ENCODE assay signal across 8 mouse cellular contexts in genomic region chr1:195091699-195092219, GRCm38 (mm10). TPM values are rescaled to one million over a fixed set of nuclear protein-coding genes. Genes with fewer than 3 reads are reported as not detected.
DNase-seq lines count a peak whose midpoint lies in the region; ATAC-seq and TF ChIP-seq lines count a peak whose summit lies in the region.

No protein-coding gene starts in this region.

- no peak for TF ChIP-seq EP300 in lung, postnatal 0 days (IDR thresholded peaks at IDR 0.05)

- DNase-seq in lung, postnatal 0 days (ENCODE audit: low spot score): no peak
- no peak for DNase-seq in lung, postnatal 4 days
- DNase-seq in liver: peak; percentile 85
- no peak for DNase-seq in cerebellum, adult 9-11 months
- DNase-seq in kidney, postnatal 36 days: no peak
- no peak for DNase-seq in left cerebral cortex, postnatal 14 days (ENCODE audit: low spot score in 2 of 2)

- no peak for TF ChIP-seq CTCF in lung, postnatal 0 days (IDR thresholded peaks at IDR 0.05)
- no peak for TF ChIP-seq CTCF in small intestine, adult 2 months (IDR thresholded peaks at IDR 0.05; ENCODE audit: extremely low read depth, insufficient read length, insufficient replicate concordance, low read depth, low read length)

- H3K27me3 ChIP-seq in lung, postnatal 0 days (replicated peaks; ENCODE audit: insufficient read depth, low read length): no peaks in the 10 kb centered on the region
- H3K27me3 ChIP-seq in small intestine, adult 2 months (ENCODE audit: control insufficient read depth, insufficient read depth, low read length): no peaks in the 10 kb centered on the region

- ATAC-seq in lung, postnatal 0 days: peak; percentile 87
- peak; percentile 92 for ATAC-seq in erythroid progenitor cell, adult 5-6 weeks (replicated peaks; ENCODE audit: low FRiP score, poor library complexity, severe bottlenecking)

- no peaks in the 10 kb centered on the region for H3K9me3 ChIP-seq in lung, postnatal 0 days (ENCODE audit: low read length)

- peak overlapping the region; percentile 84 for H3K27ac ChIP-seq in lung, postnatal 0 days (ENCODE audit: low read length)
- peak overlapping the region; percentile 83 for H3K27ac ChIP-seq in small intestine, adult 2 months (ENCODE audit: insufficient read depth, low read depth, low read length)

- no peaks in the 10 kb centered on the region for H3K4me1 ChIP-seq in lung, postnatal 0 days (ENCODE audit: insufficient read depth, low read depth, low read length)
- H3K4me1 ChIP-seq in small intestine, adult 2 months (ENCODE audit: control insufficient read depth, insufficient read depth, insufficient read length, low read length): peaks cover 9% of the 10 kb centered on the region; the same call in 1 of the 2 replicates

- 0 out of 2 replicates have a peak, but pooled peaks have one; percentile 18 for TF ChIP-seq POLR2A in small intestine, adult 2 months (IDR thresholded peaks at IDR 0.05; ENCODE audit: low read depth, low read length)

- 16% methylated on average over 11 of the region's 11 CpGs for WGBS in lung, postnatal 0 days
- WGBS in small intestine, adult 2 months: 13% methylated on average over 11 of the region's 11 CpGs

- peak overlapping the region; percentile 42 for H3K4me3 ChIP-seq in lung, postnatal 0 days (ENCODE audit: low read depth, low read length)
- peak overlapping the region; percentile 64 for H3K4me3 ChIP-seq in small intestine, adult 2 months (ENCODE audit: low read depth, low read length)

- no peaks in the 10 kb centered on the region for H3K36me3 ChIP-seq in lung, postnatal 0 days (ENCODE audit: insufficient read depth, low read length)
- no peaks in the 10 kb centered on the region for H3K36me3 ChIP-seq in small intestine, adult 2 months (ENCODE audit: control insufficient read depth, insufficient read depth, low read length)

- intact Hi-C loops in left cerebral cortex, postnatal 14 days (cut with DNase I): no loop called here

- peak overlapping the region; percentile 59 for H3K4me2 ChIP-seq in lung, postnatal 0 days (replicated peaks; ENCODE audit: low read depth, low read length)

- peak overlapping the region; percentile 27 for H3K9ac ChIP-seq in lung, postnatal 0 days (replicated peaks; ENCODE audit: low read depth)

RNA-seq across cellular contexts. Expression of gene Cd46, which starts 0.3 kb away (rescaled TPM):
- 0.95 and 1.6 TPM in 2 replicates for polyA plus RNA-seq in lung, postnatal 0 days (2015; fragmentation: Nextera tagmentation; extraction: Ambion mirVana)
- total RNA-seq in erythroid progenitor cell, adult 5-6 weeks (2015; ENCODE audit: low replicate concordance): 12.3 and 33.1 TPM in 2 replicates
- 5.9 and 13.7 TPM in 2 replicates for total RNA-seq in erythroid progenitor cell, adult 5-6 weeks (2017; ENCODE audit: low replicate concordance)
- 0.08 and 0.14 TPM in 2 replicates for polyA plus RNA-seq in small intestine, adult 2 months (2012; rRNA removed)
- total RNA-seq in left cerebral cortex, postnatal 14 days (2021): 1 to 10 TPM; 4.9 to 6.3 TPM

RNA-seq across cellular contexts. Expression of gene Cr1l, which starts 39.6 kb away (rescaled TPM):
- 105 TPM in 2 replicates for polyA plus RNA-seq in lung, postnatal 0 days (2015; fragmentation: Nextera tagmentation; extraction: Ambion mirVana)
- 120 and 177 TPM in 2 replicates for total RNA-seq in erythroid progenitor cell, adult 5-6 weeks (2015; ENCODE audit: low replicate concordance)
- 96.5 and 165 TPM in 2 replicates for total RNA-seq in erythroid progenitor cell, adult 5-6 weeks (2017; ENCODE audit: low replicate concordance)
- polyA plus RNA-seq in small intestine, adult 2 months (2012; rRNA removed): 11.7 and 15.2 TPM in 2 replicates
- 10 to 100 TPM; 34.7 to 35.5 TPM for total RNA-seq in left cerebral cortex, postnatal 14 days (2021)
